Mouse (Mus musculus) liver, embryonic 14.5 days (tissue): ENCODE measurements around the gene Psma3.

Experiments
- CTCF ChIP-seq: IDR thresholded peaks from 2 replicates; pipeline ENCODE4 v1.5.1; 2016; ENCODE audit warnings: antibody characterized with exemption, low read depth, control low read depth
- EP300 ChIP-seq: IDR thresholded peaks from 2 replicates; pipeline ENCODE4 v1.6.1; 2016; ENCODE audit warnings: antibody characterized with exemption, low read depth

DNA sequence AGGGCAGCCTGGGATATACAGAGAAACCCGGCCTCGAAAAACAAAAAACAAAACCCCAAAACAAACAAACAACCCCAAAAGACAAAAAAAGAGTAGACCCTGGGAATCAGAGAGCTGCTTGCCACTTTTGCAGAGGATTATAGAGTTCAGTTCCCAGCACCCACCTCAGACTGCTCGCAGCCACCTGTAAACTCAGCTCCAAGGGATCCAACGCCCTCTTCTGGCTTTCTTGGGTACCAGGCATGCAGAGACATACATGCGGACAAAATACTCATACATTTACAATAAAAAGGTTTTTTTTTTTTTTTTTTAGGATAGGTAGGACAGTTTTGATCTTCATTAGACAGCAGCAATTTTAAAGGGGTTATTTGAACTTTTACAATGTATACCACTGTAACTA lies 22.8 kb downstream of the Psma3 start:
- TF ChIP-seq CTCF (peak; percentile 16; the same call in 1 of the 2 replicates), EP300 (no peak)
